9 mouse cellular contexts compared by ENCODE assay signal in the genomic region with DNA sequence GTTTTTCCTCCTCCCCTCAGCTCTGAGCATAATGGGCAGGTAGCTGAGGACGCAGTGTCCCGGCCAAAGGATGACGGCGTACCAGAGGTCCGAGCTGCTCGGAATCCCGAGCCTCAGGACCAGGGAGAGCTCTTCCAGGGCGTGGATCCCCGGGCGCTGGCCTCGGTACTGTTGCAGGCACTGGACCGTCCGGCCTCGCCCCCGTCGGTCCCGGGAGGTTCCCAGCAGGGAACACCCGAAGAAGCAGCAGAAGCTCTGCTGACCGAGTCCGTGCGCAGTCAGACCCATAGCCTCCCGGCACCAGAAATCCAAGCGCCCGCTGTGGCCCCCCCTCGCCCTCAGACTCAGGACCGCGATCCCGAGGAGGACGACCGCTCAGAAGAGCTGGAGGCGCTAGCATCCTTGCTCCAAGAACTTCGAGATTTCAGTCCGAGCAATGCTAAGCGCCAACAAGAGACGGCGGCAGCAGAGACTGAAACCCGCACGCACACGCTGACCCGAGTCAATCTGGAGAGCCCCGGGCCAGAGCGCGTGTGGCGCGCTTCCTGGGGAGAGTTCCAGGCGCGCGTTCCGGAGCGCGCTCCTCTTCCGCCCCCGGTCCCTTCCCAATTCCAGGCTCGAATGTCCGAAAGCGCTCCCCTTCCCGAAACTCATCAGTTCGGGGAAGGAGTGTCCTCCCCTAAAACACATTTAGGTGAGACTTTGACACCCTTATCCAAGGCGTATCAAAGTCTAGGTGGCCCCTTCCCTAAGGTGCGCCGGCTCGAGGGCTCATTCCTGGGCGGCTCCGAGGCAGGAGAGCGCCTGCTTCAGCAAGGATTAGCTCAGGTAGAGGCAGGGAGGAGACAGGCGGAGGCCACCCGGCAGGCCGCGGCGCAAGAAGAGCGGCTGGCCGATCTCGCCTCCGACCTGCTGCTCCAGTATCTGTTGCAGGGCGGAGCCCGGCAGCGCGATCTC. TPM values are rescaled to one million over a fixed set of nuclear protein-coding genes. Genes with fewer than 3 reads are reported as not detected.
DNase-seq lines count a peak whose midpoint lies in the region; ATAC-seq lines count a peak whose summit lies in the region.
"Had no signal": no experiment of that assay in that cellular context is flagged by ENCODE, and none has a peak within 500 bp of the region (broad histone marks: within the 10 kb centered on the region; RNA-seq: fewer than 3 reads in every experiment).

No protein-coding gene starts in this region.

- peaks cover 46% of the 10 kb centered on the region for H3K27me3 ChIP-seq in forebrain, embryonic 16.5 days (replicated peaks; ENCODE audit: control insufficient read depth, insufficient read depth, low read length)
- H3K27me3 ChIP-seq in midbrain, embryonic 13.5 days = peaks cover 68% of the 10 kb centered on the region
- H3K27me3 ChIP-seq: Patski had no signal

- H3K9ac ChIP-seq in forebrain, embryonic 16.5 days (replicated peaks; ENCODE audit: low read depth, low read length) = peak overlapping the region; percentile 66
- peak overlapping the region; percentile 69 for H3K9ac ChIP-seq in midbrain, embryonic 13.5 days (replicated peaks)

- under 1% methylated on average over 78 of the region's 78 CpGs for WGBS in forebrain, embryonic 16.5 days
- under 1% methylated on average over 78 of the region's 78 CpGs for WGBS in midbrain, embryonic 13.5 days

- peaks cover 41% of the 10 kb centered on the region for H3K4me1 ChIP-seq in forebrain, embryonic 16.5 days (replicated peaks; ENCODE audit: control insufficient read depth, insufficient read depth, low read length)
- peaks cover 37% of the 10 kb centered on the region for H3K4me1 ChIP-seq in midbrain, embryonic 13.5 days (replicated peaks)

- H3K4me3 ChIP-seq in forebrain, embryonic 16.5 days (replicated peaks; ENCODE audit: low read length) = peak overlapping the region; percentile 61
- peak overlapping the region; percentile 55 for H3K4me3 ChIP-seq in midbrain, embryonic 13.5 days (replicated peaks)

- peak overlapping the region; percentile 100 for H3K4me2 ChIP-seq in forebrain, embryonic 16.5 days (ENCODE audit: low read length)
- peak overlapping the region; percentile 96 for H3K4me2 ChIP-seq in midbrain, embryonic 13.5 days (replicated peaks)

- H3K27ac ChIP-seq in forebrain, embryonic 16.5 days (ENCODE audit: low read length) = no peak overlapping the region
- H3K27ac ChIP-seq in midbrain, embryonic 13.5 days = no peak overlapping the region

- no peaks in the 10 kb centered on the region for H3K9me3 ChIP-seq in forebrain, embryonic 16.5 days (ENCODE audit: control insufficient read depth, low read length)
- H3K9me3 ChIP-seq in midbrain, embryonic 13.5 days = no peaks in the 10 kb centered on the region

- no peaks in the 10 kb centered on the region; the same call in 1 of the 2 replicates for H3K36me3 ChIP-seq in forebrain, embryonic 16.5 days (ENCODE audit: control insufficient read depth, insufficient read depth)
- H3K36me3 ChIP-seq in midbrain, embryonic 13.5 days = peaks cover 11% of the 10 kb centered on the region

- DNase-seq in gastrocnemius, postnatal 10 days = peak; percentile 51
- DNase-seq in gastrocnemius, postnatal 25 days = no peak
- peak; percentile 26 for DNase-seq in urinary bladder, postnatal 25 days (ENCODE audit: low spot score)
- no peak for DNase-seq in urinary bladder, adult 2 months (ENCODE audit: low spot score)
- DNase-seq in kidney, postnatal 25 days = peak; percentile 27 to 61
- DNase-seq in layer of hippocampus, adult 8-10 months (ENCODE audit: low spot score in 2 of 2) = no peak

- no peak for ATAC-seq in forebrain, embryonic 16.5 days
- ATAC-seq in midbrain, embryonic 13.5 days = no peak

RNA-seq across cellular contexts. Expression of gene Vgf, which starts 5.2 kb away (rescaled TPM):
- total RNA-seq in gastrocnemius, postnatal 10 days (2021) = under 1 TPM; 0.21 to 0.45 TPM
- not detected for total RNA-seq in gastrocnemius, postnatal 25 days (2021)
- polyA plus RNA-seq in urinary bladder, adult 2 months (2012; rRNA removed) = 0.08 and 0.15 TPM in 2 replicates
- polyA plus RNA-seq in forebrain, embryonic 16.5 days (2015; fragmentation: Nextera tagmentation; extraction: Ambion mirVana) = 3.9 and 4.3 TPM in 2 replicates
- polyA plus RNA-seq in midbrain, embryonic 13.5 days (2015; fragmentation: Nextera tagmentation; extraction: Ambion mirVana) = 2.4 TPM in 2 replicates
- 100 to 1,000 TPM; 162 to 206 (median 186) TPM for total RNA-seq in layer of hippocampus, adult 8-10 months (2022)

RNA-seq across cellular contexts. Expression of gene Ap1s1, which starts 14.6 kb away (rescaled TPM):
- total RNA-seq in gastrocnemius, postnatal 10 days (2021) = 10 to 100 TPM; 33.4 to 37.0 TPM
- total RNA-seq in gastrocnemius, postnatal 25 days (2021) = 10 to 100 TPM; 13.5 to 23.4 TPM
- polyA plus RNA-seq in urinary bladder, adult 2 months (2012; rRNA removed) = 96.2 and 118 TPM in 2 replicates
- 252 and 272 TPM in 2 replicates for polyA plus RNA-seq in forebrain, embryonic 16.5 days (2015; fragmentation: Nextera tagmentation; extraction: Ambion mirVana)
- polyA plus RNA-seq in midbrain, embryonic 13.5 days (2015; fragmentation: Nextera tagmentation; extraction: Ambion mirVana) = 257 and 272 TPM in 2 replicates
- total RNA-seq in layer of hippocampus, adult 8-10 months (2022) = 100 to 1,000 TPM; 309 to 341 (median 318) TPM

RNA-seq across cellular contexts. Expression of gene Serpine1, which starts 40.7 kb away (rescaled TPM):
- 1 to 10 TPM; 2.2 to 2.9 TPM for total RNA-seq in gastrocnemius, postnatal 10 days (2021)
- total RNA-seq in gastrocnemius, postnatal 25 days (2021) = 1 to 10 TPM; 1.3 to 4.9 TPM
- polyA plus RNA-seq in urinary bladder, adult 2 months (2012; rRNA removed) = 6.2 and 8.3 TPM in 2 replicates
- 0.11 and 0.15 TPM in 2 replicates for polyA plus RNA-seq in forebrain, embryonic 16.5 days (2015; fragmentation: Nextera tagmentation; extraction: Ambion mirVana)
- 0.17 TPM in 1 of 2 replicates, not detected in the other for polyA plus RNA-seq in midbrain, embryonic 13.5 days (2015; fragmentation: Nextera tagmentation; extraction: Ambion mirVana)
- 1 to 10 TPM in 2 of 4 experiments, under 1 TPM in 2; 0.77 to 3.0 (median 1.8) TPM for total RNA-seq in layer of hippocampus, adult 8-10 months (2022)

RNA-seq across cellular contexts. Expression of gene Znhit1, which starts 43.5 kb away (rescaled TPM):
- total RNA-seq in gastrocnemius, postnatal 10 days (2021) = 10 to 100 TPM; 39.8 to 41.8 TPM
- total RNA-seq in gastrocnemius, postnatal 25 days (2021) = 10 to 100 TPM; 61.4 to 70.4 TPM
- 62.3 and 66.6 TPM in 2 replicates for polyA plus RNA-seq in urinary bladder, adult 2 months (2012; rRNA removed)
- polyA plus RNA-seq in forebrain, embryonic 16.5 days (2015; fragmentation: Nextera tagmentation; extraction: Ambion mirVana) = 107 and 131 TPM in 2 replicates
- polyA plus RNA-seq in midbrain, embryonic 13.5 days (2015; fragmentation: Nextera tagmentation; extraction: Ambion mirVana) = 110 TPM in 2 replicates
- total RNA-seq in layer of hippocampus, adult 8-10 months (2022) = 10 to 100 TPM; 74.8 to 87.6 (median 80.4) TPM

RNA-seq across cellular contexts. Expression of gene Plod3, which starts 44.5 kb away (rescaled TPM):
- total RNA-seq in gastrocnemius, postnatal 10 days (2021) = 10 to 100 TPM; 21.3 to 33.5 TPM
- 10 to 100 TPM; 20.9 to 23.6 TPM for total RNA-seq in gastrocnemius, postnatal 25 days (2021)
- polyA plus RNA-seq in urinary bladder, adult 2 months (2012; rRNA removed) = 45.8 and 50.9 TPM in 2 replicates
- polyA plus RNA-seq in forebrain, embryonic 16.5 days (2015; fragmentation: Nextera tagmentation; extraction: Ambion mirVana) = 31.6 and 36.5 TPM in 2 replicates
- polyA plus RNA-seq in midbrain, embryonic 13.5 days (2015; fragmentation: Nextera tagmentation; extraction: Ambion mirVana) = 34.8 and 35.1 TPM in 2 replicates
- 10 to 100 TPM; 37.1 to 51.5 (median 46.0) TPM for total RNA-seq in layer of hippocampus, adult 8-10 months (2022)

Comparison
In these comparisons a context has a peak if more than half of its experiments do, and no peak if none do; other contexts are left out.
1. DNase-seq: peak in gastrocnemius, postnatal 10 days (single experiment), urinary bladder, postnatal 25 days (single experiment) and kidney, postnatal 25 days (2 of 2); none in gastrocnemius, postnatal 25 days (single experiment), urinary bladder, adult 2 months (single experiment) and layer of hippocampus, adult 8-10 months (0 of 2).
2. RNA of gene Vgf, which starts 5.2 kb away (total RNA-seq): 162 to 206 TPM in layer of hippocampus, adult 8-10 months; 0.21 to 0.45 TPM in gastrocnemius, postnatal 10 days and not detected in gastrocnemius, postnatal 25 days; every median in the first group is over 100 times any median in the second.
3. RNA of gene Ap1s1, which starts 14.6 kb away (total RNA-seq): 309 to 341 TPM in layer of hippocampus, adult 8-10 months; 33.4 to 37.0 TPM in gastrocnemius, postnatal 10 days and 13.5 to 23.4 TPM in gastrocnemius, postnatal 25 days; every median in the first group is over 4 times any median in the second.